Mouse (Mus musculus): ENCODE measurements at regions not wholly inside any gene's neighbourhood (a gene's known extent, or its start where the extent isn't known, plus 50 kb on each side); places are given as distances from the start of the nearest gene placed in this dataset.

- Histone ChIP-seq H3K4me3 (replicated peaks; ENCODE audit: low read length) (no peak overlapping the region), H3K36me3 (ENCODE audit: control insufficient read depth, insufficient read depth, low read length) (no peaks in the 10 kb centered on the region), H3K9me3 (replicated peaks; ENCODE audit: control insufficient read depth, low read length) (no peaks in the 10 kb centered on the region), H3K9ac (ENCODE audit: low read length) (no peak overlapping the region), H3K27me3 (ENCODE audit: control insufficient read depth, insufficient read depth, low read length) (no peaks in the 10 kb centered on the region), H3K4me1 (ENCODE audit: control insufficient read depth, insufficient read depth, low read length) (no peaks in the 10 kb centered on the region), H3K4me2 (ENCODE audit: low read depth, low read length) (no peak overlapping the region), H3K27ac (ENCODE audit: low read length) (no peak overlapping the region)
- 82% methylated on average over 3 of the region's 3 CpGs for WGBS
- no peak for ATAC-seq (ENCODE audit: insufficient read depth, low FRiP score)
Measured at GRCm38 (mm10) chr7:40537621-40538020, 360.5 kb upstream of the Vstm2b start.

- Histone ChIP-seq H3K4me1 (ENCODE audit: control insufficient read depth, insufficient read depth, low read length) (no peaks in the 10 kb centered on the region), H3K27ac (ENCODE audit: low read length) (no peak overlapping the region), H3K9ac (ENCODE audit: low read length) (no peak overlapping the region), H3K4me3 (replicated peaks; ENCODE audit: low read length) (no peak overlapping the region), H3K4me2 (ENCODE audit: low read depth, low read length) (no peak overlapping the region), H3K36me3 (ENCODE audit: control insufficient read depth, insufficient read depth, low read length) (no peaks in the 10 kb centered on the region), H3K27me3 (ENCODE audit: control insufficient read depth, insufficient read depth, low read length) (no peaks in the 10 kb centered on the region), H3K9me3 (replicated peaks; ENCODE audit: control insufficient read depth, low read length) (no peaks in the 10 kb centered on the region)
- no peak for ATAC-seq (ENCODE audit: insufficient read depth, low FRiP score)
- 69% methylated on average over 5 of the region's 5 CpGs for WGBS
Measured at GRCm38 (mm10) chr7:40539789-40540188, 358.3 kb upstream of the Vstm2b start.

GRCm38 (mm10) chr7:40541283-40541682 lies 356.8 kb upstream of the Vstm2b start:
- ATAC-seq (ENCODE audit: insufficient read depth, low FRiP score) = no peak
- Histone ChIP-seq H3K27ac (ENCODE audit: low read length) (no peak overlapping the region), H3K4me3 (replicated peaks; ENCODE audit: low read length) (no peak overlapping the region), H3K9me3 (replicated peaks; ENCODE audit: control insufficient read depth, low read length) (no peaks in the 10 kb centered on the region), H3K4me1 (ENCODE audit: control insufficient read depth, insufficient read depth, low read length) (no peaks in the 10 kb centered on the region), H3K27me3 (ENCODE audit: control insufficient read depth, insufficient read depth, low read length) (no peaks in the 10 kb centered on the region), H3K36me3 (ENCODE audit: control insufficient read depth, insufficient read depth, low read length) (no peaks in the 10 kb centered on the region), H3K9ac (ENCODE audit: low read length) (no peak overlapping the region), H3K4me2 (ENCODE audit: low read depth, low read length) (no peak overlapping the region)
- WGBS = 69% methylated on average over 4 of the region's 4 CpGs

GRCm38 (mm10) chr7:40563447-40564118 lies 334.5 kb upstream of the Vstm2b start:
- no peak for ATAC-seq (ENCODE audit: insufficient read depth, low FRiP score)
- Histone ChIP-seq H3K27ac (ENCODE audit: low read length) (no peak overlapping the region), H3K4me2 (ENCODE audit: low read depth, low read length) (no peak overlapping the region), H3K4me1 (ENCODE audit: control insufficient read depth, insufficient read depth, low read length) (no peaks in the 10 kb centered on the region), H3K36me3 (ENCODE audit: control insufficient read depth, insufficient read depth, low read length) (no peaks in the 10 kb centered on the region), H3K27me3 (ENCODE audit: control insufficient read depth, insufficient read depth, low read length) (no peaks in the 10 kb centered on the region), H3K9ac (ENCODE audit: low read length) (no peak overlapping the region), H3K9me3 (replicated peaks; ENCODE audit: control insufficient read depth, low read length) (no peaks in the 10 kb centered on the region), H3K4me3 (replicated peaks; ENCODE audit: low read length) (no peak overlapping the region)
- WGBS = 71% methylated on average over 10 of the region's 10 CpGs

GRCm38 (mm10) chr7:40575971-40576370 lies 322.2 kb upstream of the Vstm2b start:
- no peak overlapping the region for H3K9ac ChIP-seq (ENCODE audit: low read length)
- no peaks in the 10 kb centered on the region for H3K36me3 ChIP-seq (ENCODE audit: control insufficient read depth, insufficient read depth, low read length)
- no peaks in the 10 kb centered on the region for H3K9me3 ChIP-seq (replicated peaks; ENCODE audit: control insufficient read depth, low read length)
- ATAC-seq (ENCODE audit: insufficient read depth, low FRiP score) = no peak
- no peak overlapping the region for H3K4me3 ChIP-seq (replicated peaks; ENCODE audit: low read length)
- WGBS = 77% methylated on average over 4 of the region's 4 CpGs
- H3K4me2 ChIP-seq (ENCODE audit: low read depth, low read length) = no peak overlapping the region
- H3K27ac ChIP-seq (ENCODE audit: low read length) = no peak overlapping the region
- no peaks in the 10 kb centered on the region for H3K27me3 ChIP-seq (ENCODE audit: control insufficient read depth, insufficient read depth, low read length)
- no peaks in the 10 kb centered on the region for H3K4me1 ChIP-seq (ENCODE audit: control insufficient read depth, insufficient read depth, low read length)

GRCm38 (mm10) chr7:40577365-40577764 lies 320.8 kb upstream of the Vstm2b start:
- Histone ChIP-seq H3K9me3 (replicated peaks; ENCODE audit: control insufficient read depth, low read length) (no peaks in the 10 kb centered on the region), H3K27ac (ENCODE audit: low read length) (no peak overlapping the region), H3K4me1 (ENCODE audit: control insufficient read depth, insufficient read depth, low read length) (no peaks in the 10 kb centered on the region), H3K4me2 (ENCODE audit: low read depth, low read length) (no peak overlapping the region), H3K36me3 (ENCODE audit: control insufficient read depth, insufficient read depth, low read length) (no peaks in the 10 kb centered on the region), H3K9ac (ENCODE audit: low read length) (no peak overlapping the region), H3K4me3 (replicated peaks; ENCODE audit: low read length) (no peak overlapping the region), H3K27me3 (ENCODE audit: control insufficient read depth, insufficient read depth, low read length) (no peaks in the 10 kb centered on the region)
- WGBS = 69% methylated on average over 4 of the region's 4 CpGs
- no peak for ATAC-seq (ENCODE audit: insufficient read depth, low FRiP score)

GRCm38 (mm10) chr7:40620761-40621160 lies 277.4 kb upstream of the Vstm2b start:
- 66% methylated on average over 3 of the region's 3 CpGs for WGBS
- Histone ChIP-seq H3K27me3 (ENCODE audit: control insufficient read depth, insufficient read depth, low read length) (no peaks in the 10 kb centered on the region), H3K9me3 (replicated peaks; ENCODE audit: control insufficient read depth, low read length) (no peaks in the 10 kb centered on the region), H3K27ac (ENCODE audit: low read length) (no peak overlapping the region), H3K4me1 (ENCODE audit: control insufficient read depth, insufficient read depth, low read length) (no peaks in the 10 kb centered on the region), H3K4me2 (ENCODE audit: low read depth, low read length) (no peak overlapping the region), H3K9ac (ENCODE audit: low read length) (no peak overlapping the region), H3K36me3 (ENCODE audit: control insufficient read depth, insufficient read depth, low read length) (no peaks in the 10 kb centered on the region), H3K4me3 (replicated peaks; ENCODE audit: low read length) (no peak overlapping the region)
- no peak for ATAC-seq (ENCODE audit: insufficient read depth, low FRiP score)

GRCm38 (mm10) chr7:40622811-40623210 lies 275.3 kb upstream of the Vstm2b start:
- no peak overlapping the region for H3K27ac ChIP-seq (ENCODE audit: low read length)
- no peak overlapping the region for H3K4me3 ChIP-seq (replicated peaks; ENCODE audit: low read length)
- 37% methylated on average over 3 of the region's 3 CpGs for WGBS
- H3K36me3 ChIP-seq (ENCODE audit: control insufficient read depth, insufficient read depth, low read length) = no peaks in the 10 kb centered on the region
- H3K4me2 ChIP-seq (ENCODE audit: low read depth, low read length) = no peak overlapping the region
- no peaks in the 10 kb centered on the region for H3K27me3 ChIP-seq (ENCODE audit: control insufficient read depth, insufficient read depth, low read length)
- no peaks in the 10 kb centered on the region for H3K4me1 ChIP-seq (ENCODE audit: control insufficient read depth, insufficient read depth, low read length)
- no peak overlapping the region for H3K9ac ChIP-seq (ENCODE audit: low read length)
- H3K9me3 ChIP-seq (replicated peaks; ENCODE audit: control insufficient read depth, low read length) = no peaks in the 10 kb centered on the region
- no peak for ATAC-seq (ENCODE audit: insufficient read depth, low FRiP score)

- no peak overlapping the region for H3K4me2 ChIP-seq (ENCODE audit: low read depth, low read length)
- H3K4me1 ChIP-seq (ENCODE audit: control insufficient read depth, insufficient read depth, low read length) = no peaks in the 10 kb centered on the region
- no peak for ATAC-seq (ENCODE audit: insufficient read depth, low FRiP score)
- no peak overlapping the region for H3K9ac ChIP-seq (ENCODE audit: low read length)
- H3K36me3 ChIP-seq (ENCODE audit: control insufficient read depth, insufficient read depth, low read length) = no peaks in the 10 kb centered on the region
- no peak overlapping the region for H3K27ac ChIP-seq (ENCODE audit: low read length)
- H3K9me3 ChIP-seq (replicated peaks; ENCODE audit: control insufficient read depth, low read length) = no peaks in the 10 kb centered on the region
- H3K4me3 ChIP-seq (replicated peaks; ENCODE audit: low read length) = no peak overlapping the region
- WGBS = 93% methylated on average over 2 of the region's 2 CpGs
- H3K27me3 ChIP-seq (ENCODE audit: control insufficient read depth, insufficient read depth, low read length) = no peaks in the 10 kb centered on the region
Measured at GRCm38 (mm10) chr7:40623286-40623685, 274.8 kb upstream of the Vstm2b start.
